Mouse (Mus musculus) right cerebral cortex, adult 18-20 months (tissue): ENCODE data around the gene Polg.

Experiments used
- DNase-seq: peaks from one replicate; pipeline ENCODE4 v3.0.0; 2022; ENCODE audit warnings: mixed read lengths

Polg gene

DNA sequence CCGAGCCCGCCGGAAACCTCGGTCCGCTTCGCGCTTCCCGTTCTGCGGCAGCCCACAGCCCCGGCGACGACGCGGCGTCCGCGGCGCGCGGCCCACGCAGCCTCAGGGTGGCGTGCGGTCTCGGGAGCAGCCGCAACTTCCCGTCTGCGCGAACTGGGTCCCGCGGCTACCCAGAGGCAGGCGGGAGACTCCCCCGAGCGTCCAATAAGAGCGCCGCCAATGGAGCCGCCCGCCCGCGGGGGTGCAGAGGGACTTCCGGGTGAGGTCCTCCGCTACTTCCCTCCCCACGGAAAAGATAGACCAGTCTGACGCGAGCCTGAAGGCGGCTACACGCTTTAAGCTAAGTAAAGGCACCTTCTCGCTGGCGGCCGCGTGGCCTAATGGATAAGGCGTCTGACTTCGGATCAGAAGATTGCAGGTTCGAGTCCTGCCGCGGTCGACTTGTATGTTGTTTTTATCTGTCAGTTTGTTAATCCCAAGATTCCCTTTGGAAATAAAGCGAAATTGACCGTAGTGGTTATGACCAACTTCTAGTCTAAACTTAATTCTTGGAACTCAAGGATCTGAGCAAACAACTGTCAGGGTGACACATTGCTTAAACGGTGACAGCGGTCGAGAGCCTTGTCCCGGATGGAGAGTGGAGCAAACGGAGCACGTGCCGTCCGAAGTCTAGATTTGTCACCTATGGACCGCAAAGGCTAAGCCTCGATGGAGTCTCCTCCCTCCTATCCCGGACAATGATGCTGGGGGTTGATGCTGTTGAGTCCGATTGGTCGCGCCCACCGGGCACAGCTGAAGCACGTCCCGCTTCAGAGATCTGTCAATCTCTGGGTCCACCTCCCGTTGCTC is at the start of gene Polg:
Gene Polg, minus strand, starts transcription at position 310 of the 849 bp plus-strand sequence.
- peak; percentile 99 for DNase-seq

GRCm38 (mm10) chr7:79515861-79516260 is 49.7 kb upstream of the Polg start:
- no peak for DNase-seq

DNA sequence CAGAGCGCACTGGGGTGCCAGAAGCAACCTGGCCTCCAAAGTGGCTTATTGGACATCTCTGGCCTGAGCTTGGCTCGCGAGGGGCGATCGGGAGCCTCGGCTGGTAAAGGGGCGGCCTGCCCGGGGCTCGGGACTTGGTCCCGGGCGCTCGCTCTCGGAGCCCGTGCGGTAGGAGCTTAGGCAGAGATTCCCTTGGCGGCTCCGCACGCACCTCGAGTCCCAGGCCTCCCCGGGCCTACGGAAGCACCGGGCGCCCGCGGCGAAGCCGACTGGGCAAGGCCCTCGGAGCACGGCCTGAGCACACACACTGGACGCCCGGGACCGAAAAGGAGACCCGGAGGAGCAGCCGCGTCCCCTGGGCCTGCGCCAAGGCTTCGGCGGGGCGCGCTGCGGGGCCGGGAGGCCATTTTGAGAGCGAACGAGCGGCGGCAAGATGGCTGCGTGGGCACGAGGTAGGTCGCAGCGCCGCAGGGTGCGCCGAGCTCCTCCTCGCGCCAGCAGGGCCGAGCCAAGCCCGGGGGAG is 49.1 kb upstream of the Polg start:
- peak; percentile 43 for DNase-seq

- no peak for DNase-seq
Measured at GRCm38 (mm10) chr7:79514361-79514881, 48.3 kb upstream of the Polg start.

DNA sequence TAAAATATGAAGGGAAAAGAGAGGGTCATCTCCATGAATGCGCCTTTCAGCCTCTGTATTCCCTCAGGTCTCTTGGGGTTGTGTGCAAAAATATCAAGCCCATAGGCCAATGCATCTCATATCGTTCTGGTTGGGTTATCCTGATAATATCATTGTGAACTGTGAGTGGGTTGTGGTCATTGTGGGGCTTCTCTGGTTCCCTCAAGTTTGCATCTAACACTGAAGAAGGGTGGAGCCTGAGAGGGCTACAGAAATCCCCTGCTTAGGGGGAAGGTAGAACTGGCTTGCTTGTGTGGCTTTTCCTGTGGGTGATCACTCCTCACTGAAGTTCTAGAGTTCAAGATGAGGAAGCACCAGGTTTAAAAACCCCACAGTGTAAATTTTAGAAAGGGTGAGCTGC is 47.3 kb upstream of the Polg start:
- DNase-seq = no peak

DNA sequence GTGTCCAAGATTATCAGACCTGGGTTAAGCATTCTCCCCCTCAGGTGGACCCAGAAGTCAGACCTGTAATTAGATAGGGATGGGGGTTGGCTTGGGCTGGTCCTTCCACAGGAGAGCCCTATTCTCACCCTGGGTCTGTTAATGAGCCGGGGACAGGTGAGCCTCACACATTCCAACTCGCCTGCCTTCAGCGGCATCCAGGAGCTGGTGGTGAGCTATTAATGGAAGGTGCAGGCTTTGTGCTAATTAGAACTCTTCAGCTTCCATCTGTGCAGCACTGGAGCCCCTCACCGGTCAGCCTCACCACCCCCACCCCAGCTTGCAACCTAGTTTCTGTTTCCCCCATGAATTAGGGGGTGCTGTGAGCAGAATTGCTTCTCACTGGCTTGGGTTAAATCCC is 46.3 kb upstream of the Polg start:
- no peak for DNase-seq

- DNase-seq = no peak
Measured at GRCm38 (mm10) chr7:79511656-79512055, 45.5 kb upstream of the Polg start.

DNA sequence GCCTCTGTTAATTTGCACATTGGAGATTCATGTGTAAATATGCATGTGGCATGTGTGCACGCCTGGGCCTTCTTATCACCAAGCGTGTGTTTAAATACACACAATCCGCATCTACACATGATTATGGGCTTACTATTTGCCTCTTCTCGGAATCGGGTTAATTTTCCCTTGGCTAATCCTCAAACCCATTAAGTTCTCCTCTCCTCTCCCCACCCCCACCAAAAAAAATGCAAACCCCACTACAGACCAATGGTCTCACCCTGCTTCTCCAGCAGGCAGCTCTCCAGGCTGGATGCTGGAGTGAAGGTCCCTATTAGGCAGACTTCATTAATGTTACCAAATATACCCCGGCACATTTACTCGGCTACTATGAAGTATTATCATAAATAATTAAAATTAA is 45.0 kb upstream of the Polg start:
- no peak for DNase-seq

DNA sequence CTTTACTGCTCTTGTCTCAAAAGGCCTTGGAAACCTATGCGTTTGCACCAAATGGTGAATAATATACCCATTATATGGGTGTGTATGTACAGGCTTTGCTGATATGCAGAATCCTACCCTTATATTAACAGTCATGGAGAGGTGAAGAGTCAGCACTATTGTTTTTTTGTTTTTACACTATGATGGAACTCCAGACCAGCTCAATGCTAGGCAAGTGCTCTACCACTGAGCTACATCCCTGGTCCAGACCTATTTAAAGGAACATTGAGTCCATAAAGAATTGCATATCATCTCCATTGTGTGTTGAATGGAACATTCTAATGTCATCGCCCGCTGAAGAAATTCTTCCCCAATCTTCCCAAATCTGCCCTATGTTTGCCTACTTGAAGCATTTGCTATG is 44.5 kb upstream of the Polg start:
- no peak for DNase-seq

GRCm38 (mm10) chr7:79509710-79510109 is 43.5 kb upstream of the Polg start:
- DNase-seq = no peak

GRCm38 (mm10) chr7:79509235-79509607 is 43.1 kb upstream of the Polg start:
- DNase-seq = no peak

- DNase-seq = peak; percentile 8
Measured at GRCm38 (mm10) chr7:79508280-79509234, 42.4 kb upstream of the Polg start.

GRCm38 (mm10) chr7:79507756-79508155 is 41.6 kb upstream of the Polg start:
- peak; percentile 1 for DNase-seq

DNA sequence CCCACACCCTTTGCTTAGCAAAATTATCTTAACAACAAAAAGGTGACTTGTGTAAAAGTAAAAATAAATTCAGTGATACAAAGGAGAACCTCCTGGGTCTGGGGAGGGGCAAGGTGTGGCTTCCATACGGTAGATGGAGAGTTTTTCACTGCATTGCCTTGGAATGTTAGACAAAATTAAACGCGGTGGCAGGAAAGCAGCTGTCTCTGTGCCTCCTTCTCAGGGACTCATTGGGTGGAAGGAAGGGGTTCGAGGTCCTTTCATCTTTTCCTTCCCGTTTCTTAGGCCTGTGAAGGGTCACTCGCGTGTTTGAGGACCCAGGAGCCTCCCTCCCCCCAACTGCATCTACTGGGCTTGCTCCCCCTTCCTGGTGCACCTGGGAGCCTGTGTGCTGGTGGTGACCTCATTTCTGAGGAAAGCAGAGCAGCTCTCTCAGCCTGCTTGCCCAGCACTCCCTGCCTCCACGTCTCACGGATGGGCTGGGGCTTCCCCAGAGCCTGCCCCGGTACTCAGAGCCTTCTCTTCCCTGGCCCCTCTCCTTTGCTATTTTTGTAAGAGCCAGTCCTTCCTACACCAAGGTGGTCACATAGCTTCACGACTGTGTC is 41.0 kb upstream of the Polg start:
- peak; percentile 14 for DNase-seq

DNA sequence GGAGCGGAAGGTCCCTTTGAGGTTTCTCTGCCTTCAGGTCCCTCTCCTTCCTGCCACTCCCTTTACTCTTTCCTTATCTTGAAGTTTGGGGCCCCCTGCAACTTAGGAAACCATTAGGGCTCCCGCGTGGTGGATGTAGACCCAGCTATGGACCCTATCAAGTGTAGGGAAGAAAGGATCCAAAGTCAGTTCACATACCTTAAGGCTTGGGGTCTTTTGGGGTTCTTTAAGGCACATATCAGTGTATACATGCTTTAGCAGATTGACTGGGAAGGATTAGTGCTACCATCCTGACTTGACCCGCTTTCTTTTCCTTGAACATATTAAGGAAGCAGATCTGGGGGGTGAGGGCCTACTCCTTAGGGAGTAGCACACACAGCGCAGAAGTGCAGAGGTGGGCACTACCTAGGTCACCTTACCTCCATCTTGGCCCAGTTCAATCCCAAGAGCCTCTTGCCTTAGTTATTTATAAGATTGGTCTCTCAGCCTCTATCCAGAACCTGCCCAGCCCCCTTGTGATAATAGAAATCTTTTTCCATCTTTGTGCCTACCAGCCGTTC is 40.4 kb upstream of the Polg start:
- no peak for DNase-seq

- DNase-seq = no peak
Measured at GRCm38 (mm10) chr7:79505876-79506530, 39.8 kb upstream of the Polg start.

GRCm38 (mm10) chr7:79505376-79505775 is 39.2 kb upstream of the Polg start:
- no peak for DNase-seq

- DNase-seq = peak; percentile 93
Measured at GRCm38 (mm10) chr7:79504723-79505122, 38.6 kb upstream of the Polg start.

- DNase-seq = no peak
Measured at GRCm38 (mm10) chr7:79503656-79504250, 37.6 kb upstream of the Polg start.

- peak; percentile 77 for DNase-seq
Measured at GRCm38 (mm10) chr7:79503103-79503455, 36.9 kb upstream of the Polg start.
